Mouse (Mus musculus): ENCODE measurements around the gene Slc39a9.

GRCm38 (mm10) chr12:80658661-80659060 is 15.0 kb downstream of the Slc39a9 start:
- no peak for TF ChIP-seq POLR2A (IDR thresholded peaks at IDR 0.05; ENCODE audit: low read depth, low read length)
- no peak for TF ChIP-seq CTCF (conservative IDR thresholded peaks at IDR 0.05; ENCODE audit: insufficient read depth, insufficient read length, low read depth, low read length)

All from kidney, adult 2 months (tissue).